15 mouse cellular contexts compared by ENCODE assay signal in the genomic region with DNA sequence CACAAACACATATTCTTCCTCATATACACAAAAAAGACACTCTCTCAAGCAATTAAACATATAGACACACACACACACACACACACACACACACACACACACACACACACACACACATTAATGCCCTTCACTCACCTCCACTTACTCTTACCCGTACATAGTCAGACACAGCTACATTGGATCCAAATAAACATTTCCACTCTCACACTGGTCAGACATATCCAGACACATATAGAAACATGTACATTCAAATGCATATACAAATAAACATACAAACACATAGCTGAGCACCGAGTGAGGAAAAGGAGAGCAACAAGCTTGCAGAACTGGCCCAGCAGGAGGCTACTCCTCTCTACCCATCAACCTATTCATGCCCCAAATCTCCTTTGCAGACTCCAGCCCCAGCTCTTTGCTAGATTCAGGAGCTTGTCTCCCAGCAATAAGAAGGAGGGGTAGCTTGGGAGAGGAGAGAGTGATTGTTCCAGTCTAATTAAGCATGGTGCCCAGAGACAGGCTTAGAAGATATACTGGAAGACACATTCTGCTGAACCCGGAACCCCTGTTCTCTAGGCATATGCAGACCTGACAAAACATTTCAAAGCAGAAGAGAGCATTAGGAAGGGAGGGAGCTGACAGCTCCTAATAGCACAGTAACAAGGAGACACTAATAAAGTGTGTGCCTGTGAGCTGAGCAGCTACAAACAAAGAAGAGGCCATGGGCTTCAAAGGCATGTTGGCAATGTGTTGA.
A peak's percentile ranks its signal among the peaks of the same experiment; 100 is the strongest.
DNase-seq lines count a peak whose midpoint lies in the region; ATAC-seq lines count a peak whose summit lies in the region.
"Had no signal": no experiment of that assay in that cellular context is flagged by ENCODE, and none has a peak within 500 bp of the region (broad histone marks: within the 10 kb centered on the region; RNA-seq: fewer than 3 reads in every experiment).

No protein-coding gene starts in this region.

- H3K27me3 ChIP-seq in forebrain, embryonic 10.5 days (ENCODE audit: poor library complexity, severe bottlenecking): no peaks in the 10 kb centered on the region
- H3K27me3 ChIP-seq in hindbrain, embryonic 11.5 days (ENCODE audit: control insufficient read depth, insufficient read depth, low read length): no peaks in the 10 kb centered on the region
- no peaks in the 10 kb centered on the region for H3K27me3 ChIP-seq in midbrain, embryonic 13.5 days
- no peaks in the 10 kb centered on the region for H3K27me3 ChIP-seq in heart, embryonic 12.5 days (replicated peaks)
- H3K27me3 ChIP-seq: kidney, embryonic 15.5 days; megakaryocyte, embryonic 14.5 days had no signal

- no peaks in the 10 kb centered on the region for H3K36me3 ChIP-seq in forebrain, embryonic 10.5 days (replicated peaks)
- no peaks in the 10 kb centered on the region for H3K36me3 ChIP-seq in hindbrain, embryonic 11.5 days (ENCODE audit: control insufficient read depth, insufficient read depth, low read length)
- H3K36me3 ChIP-seq in midbrain, embryonic 13.5 days: no peaks in the 10 kb centered on the region
- no peaks in the 10 kb centered on the region for H3K36me3 ChIP-seq in heart, embryonic 12.5 days
- H3K36me3 ChIP-seq: heart, embryonic 10.5 days; kidney, embryonic 15.5 days had no signal

- DNase-seq in forebrain, embryonic 10.5 days (ENCODE audit: extremely low spot score, low spot score): no peak
- peak; percentile 19 for DNase-seq in hindbrain, embryonic 11.5 days (ENCODE audit: low spot score)
- peak; percentile 75 for DNase-seq in retina, embryonic 14.5 days (ENCODE audit: low spot score)
- DNase-seq in layer of hippocampus, postnatal 14 days (ENCODE audit: low spot score in 2 of 2): no peak
- DNase-seq in kidney, postnatal 4 days: no peak
- DNase-seq: cerebellum, postnatal 25 days; gastrocnemius, adult 2 months; lung, embryonic 14.5 days had no signal

- H3K9me3 ChIP-seq in forebrain, embryonic 10.5 days: no peaks in the 10 kb centered on the region
- H3K9me3 ChIP-seq in hindbrain, embryonic 11.5 days (ENCODE audit: control insufficient read depth, low read length): no peaks in the 10 kb centered on the region
- no peaks in the 10 kb centered on the region for H3K9me3 ChIP-seq in midbrain, embryonic 13.5 days
- no peaks in the 10 kb centered on the region for H3K9me3 ChIP-seq in heart, embryonic 12.5 days (replicated peaks)
- H3K9me3 ChIP-seq: heart, embryonic 10.5 days; kidney, embryonic 15.5 days had no signal

- H3K9ac ChIP-seq in hindbrain, embryonic 11.5 days (ENCODE audit: low read depth, low read length): no peak overlapping the region
- H3K9ac ChIP-seq in midbrain, embryonic 13.5 days (replicated peaks): no peak overlapping the region
- no peak overlapping the region for H3K9ac ChIP-seq in heart, embryonic 12.5 days
- H3K9ac ChIP-seq: kidney, embryonic 15.5 days; lung, embryonic 14.5 days had no signal

- 25% methylated on average over 3 of the region's 3 CpGs for WGBS in forebrain, embryonic 10.5 days
- 28% methylated on average over 3 of the region's 3 CpGs for WGBS in hindbrain, embryonic 11.5 days
- WGBS in midbrain, embryonic 13.5 days: 17% methylated on average over 3 of the region's 3 CpGs
- WGBS in heart, embryonic 12.5 days: 62% methylated on average over 3 of the region's 3 CpGs

- H3K4me2 ChIP-seq in hindbrain, embryonic 11.5 days (replicated peaks; ENCODE audit: low read depth, low read length): no peak overlapping the region
- no peak overlapping the region for H3K4me2 ChIP-seq in midbrain, embryonic 13.5 days (replicated peaks)
- H3K4me2 ChIP-seq in heart, embryonic 12.5 days: no peak overlapping the region
- H3K4me2 ChIP-seq: kidney, embryonic 15.5 days; lung, embryonic 14.5 days had no signal

- ATAC-seq in hindbrain, embryonic 11.5 days (ENCODE audit: low FRiP score): peak; percentile 87
- peak; percentile 88 for ATAC-seq in midbrain, embryonic 13.5 days
- no peak for ATAC-seq in heart, embryonic 12.5 days (ENCODE audit: insufficient number of reproducible peaks, low FRiP score)

- H3K27ac ChIP-seq in forebrain, embryonic 10.5 days: peak overlapping the region; percentile 48; the same call in 1 of the 2 replicates
- H3K27ac ChIP-seq in hindbrain, embryonic 11.5 days (ENCODE audit: low read depth, low read length): no peak overlapping the region; the same call in 1 of the 2 replicates
- peak overlapping the region; percentile 81 for H3K27ac ChIP-seq in midbrain, embryonic 13.5 days
- H3K27ac ChIP-seq in heart, embryonic 12.5 days (ENCODE audit: poor library complexity, severe bottlenecking): no peak overlapping the region
- H3K27ac ChIP-seq: gastrocnemius, adult 2 months; heart, embryonic 10.5 days; kidney, embryonic 15.5 days; left cerebral cortex, adult 2 months had no signal

- H3K4me3 ChIP-seq in forebrain, embryonic 10.5 days: no peak overlapping the region; the same call in 1 of the 2 replicates
- H3K4me3 ChIP-seq in hindbrain, embryonic 11.5 days (ENCODE audit: low read depth, low read length): no peak overlapping the region
- H3K4me3 ChIP-seq in midbrain, embryonic 13.5 days (replicated peaks): no peak overlapping the region
- H3K4me3 ChIP-seq in heart, embryonic 12.5 days: no peak overlapping the region
- H3K4me3 ChIP-seq: erythroblast, embryonic 14.5 days; gastrocnemius, adult 2 months; heart, embryonic 10.5 days; kidney, embryonic 15.5 days; left cerebral cortex, adult 2 months; megakaryocyte, embryonic 14.5 days had no signal

- H3K4me1 ChIP-seq in forebrain, embryonic 10.5 days: peaks cover 33% of the 10 kb centered on the region
- no peaks in the 10 kb centered on the region for H3K4me1 ChIP-seq in hindbrain, embryonic 11.5 days (replicated peaks; ENCODE audit: control insufficient read depth, insufficient read depth, low read length)
- H3K4me1 ChIP-seq in midbrain, embryonic 13.5 days (replicated peaks): peaks cover 32% of the 10 kb centered on the region
- 0 out of 2 replicates have a peak, but pooled peaks cover 2% of the 10 kb centered on the region for H3K4me1 ChIP-seq in heart, embryonic 12.5 days (replicated peaks)
- H3K4me1 ChIP-seq: heart, embryonic 10.5 days; kidney, embryonic 15.5 days; megakaryocyte, embryonic 14.5 days had no signal

Comparison
In these comparisons a context has a peak if more than half of its experiments do, and no peak if none do; other contexts are left out.
1. DNase-seq: peak in hindbrain, embryonic 11.5 days (single experiment) and retina, embryonic 14.5 days (single experiment); none in forebrain, embryonic 10.5 days (single experiment), layer of hippocampus, postnatal 14 days (0 of 2) and kidney, postnatal 4 days (0 of 2).
2. H3K27ac ChIP-seq: peak in forebrain, embryonic 10.5 days (single experiment) and midbrain, embryonic 13.5 days (single experiment); none in hindbrain, embryonic 11.5 days (single experiment) and heart, embryonic 12.5 days (single experiment).